Mouse (Mus musculus) cerebellum, adult 2 months (tissue): ENCODE results near the gene Tradd.
"Not testable (repeated sequence)": the region's sequence is repeated elsewhere in the genome, so short reads cannot be mapped to it uniquely, and the experiment has no call there.

ENCODE experiments used
- CTCF ChIP-seq: fragments of 200-500 bp; IDR thresholded peaks from 2 replicates; pipeline ENCODE4 v1.5.1; 2011; ENCODE audit warnings: low read depth, mild to moderate bottlenecking, control low read depth, low read length, moderate library complexity, borderline replicate concordance; ENCODE audit not compliant: insufficient read depth
- POLR2A ChIP-seq: fragments of 200-500 bp; IDR thresholded peaks from 2 replicates; pipeline ENCODE4 v1.6.1; 2011; ENCODE audit warnings: low read length, control low read depth, borderline replicate concordance; ENCODE audit not compliant: insufficient read depth

DNA sequence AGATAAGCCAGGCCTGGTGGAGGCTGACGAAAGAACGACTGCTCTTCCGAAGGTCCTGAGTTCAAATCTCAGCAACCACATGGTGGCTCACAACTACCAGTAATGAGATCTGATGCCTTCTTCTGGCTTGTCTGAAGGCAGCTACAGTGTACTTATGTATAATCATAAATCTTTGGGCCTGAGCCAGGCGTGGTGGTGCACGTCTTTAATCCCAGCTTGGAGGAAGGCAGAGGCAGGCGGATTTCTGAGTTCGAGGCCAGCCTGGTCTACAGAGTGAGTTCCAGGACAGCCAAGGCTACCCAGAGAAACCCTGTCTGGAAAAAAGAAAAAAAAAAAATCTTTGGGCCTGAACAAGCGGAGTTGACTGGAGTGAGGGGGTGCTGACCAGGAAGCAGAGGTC is 27.0 kb upstream of the Tradd start:
- TF ChIP-seq CTCF, POLR2A: not testable (repeated sequence)
